Mouse (Mus musculus) hindbrain, embryonic 12.5 days (tissue): ENCODE results near the gene Il2rb. TPM values are rescaled to one million over a fixed set of nuclear protein-coding genes. Genes with fewer than 3 reads are reported as not detected.
A peak's percentile ranks its signal among the peaks of the same experiment; 100 is the strongest.

Experiments used
- ATAC-seq: fragments of 200-750 bp; cut with Nextera tagmentation; 2 replicates; pipeline ENCODE4 v1.8.0; 2017; ENCODE audit warnings: moderate TSS enrichment; ENCODE audit not compliant: low FRiP score
- H3K27ac ChIP-seq: fragments of 300-500 bp; sonication (generic); 2 replicates; pipeline ENCODE4 v1.5.1; 2016; ENCODE audit warnings: mild to moderate bottlenecking
- H3K27me3 ChIP-seq: fragments of 300-500 bp; sonication (generic); 2 replicates; pipeline ENCODE4 v1.6.1; 2016; ENCODE audit warnings: mild to moderate bottlenecking
- H3K36me3 ChIP-seq: fragments of 300-500 bp; sonication (generic); 2 replicates; pipeline ENCODE4 v1.6.1; 2016; ENCODE audit warnings: mild to moderate bottlenecking
- H3K4me1 ChIP-seq: fragments of 300-500 bp; sonication (generic); 2 replicates; pipeline ENCODE4 v1.6.1; 2016
- H3K4me2 ChIP-seq: fragments of 300-500 bp; sonication (generic); replicated peaks from 2 replicates; pipeline ENCODE4 v1.6.1; 2016; ENCODE audit warnings: mild to moderate bottlenecking
- H3K4me3 ChIP-seq: fragments of 300-500 bp; sonication (generic); 2 replicates; pipeline ENCODE4 v1.5.1; 2016; ENCODE audit warnings: mild to moderate bottlenecking
- H3K9ac ChIP-seq: fragments of 300-500 bp; sonication (generic); 2 replicates; pipeline ENCODE4 v1.6.1; 2016; ENCODE audit warnings: mild to moderate bottlenecking, moderate library complexity
- H3K9me3 ChIP-seq: fragments of 300-500 bp; sonication (generic); replicated peaks from 2 replicates; pipeline ENCODE4 v1.6.1; 2016; ENCODE audit warnings: mild to moderate bottlenecking
- WGBS: fragments of 180-500 bp; shearing (Covaris S2); methylation state at CpG from one replicate; pipeline ENCODE4 v1.1.7; 2016; 5-methylcytosine and 5-hydroxymethylcytosine counted together
- polyA plus RNA-seq: library from polyadenylated mRNA; unstranded; fragments of >200 nt; fragmentation: Nextera tagmentation; extraction: Ambion mirVana; gene quantifications from 2 replicates; pipeline ENCODE4 v1.2.1, GENCODE M21; 2016

The Il2rb gene
- polyA plus RNA-seq, 1 experiment from 2014 or later = 0.14 TPM

- H3K27me3 ChIP-seq = peaks cover 6% of the 10 kb centered on the region; the same call in 1 of the 2 replicates
- H3K9ac ChIP-seq = peak overlapping the region; percentile 49
- H3K9me3 ChIP-seq = no peaks in the 10 kb centered on the region
- peaks cover 34% of the 10 kb centered on the region for H3K36me3 ChIP-seq
- peak overlapping the region; percentile 86 for H3K27ac ChIP-seq
- peak; percentile 69 for ATAC-seq
- H3K4me2 ChIP-seq = peak overlapping the region; percentile 59
- peak overlapping the region; percentile 19 for H3K4me3 ChIP-seq
- WGBS = 10% methylated on average over 32 of the region's 32 CpGs
- peaks cover 59% of the 10 kb centered on the region for H3K4me1 ChIP-seq
Observed at GRCm38 (mm10) chr15:78436380-78437192, 58.5 kb downstream of the Il2rb start.

GRCm38 (mm10) chr15:78435681-78436080 is 59.4 kb downstream of the Il2rb start:
- Histone ChIP-seq H3K9me3 (no peaks in the 10 kb centered on the region), H3K36me3 (peaks cover 43% of the 10 kb centered on the region), H3K4me2 (no peak overlapping the region), H3K4me3 (no peak overlapping the region), H3K4me1 (peaks cover 58% of the 10 kb centered on the region), H3K9ac (no peak overlapping the region), H3K27ac (0 out of 2 replicates have a peak overlapping the region, but pooled peaks have one; percentile 12), H3K27me3 (peaks cover 6% of the 10 kb centered on the region; the same call in 1 of the 2 replicates)
- no peak for ATAC-seq
- 78% methylated on average over 11 of the region's 11 CpGs for WGBS

- no peak overlapping the region for H3K4me3 ChIP-seq
- WGBS = 25% methylated on average over 6 of the region's 6 CpGs
- no peak overlapping the region for H3K9ac ChIP-seq
- H3K27me3 ChIP-seq = peaks cover 6% of the 10 kb centered on the region; the same call in 1 of the 2 replicates
- H3K4me2 ChIP-seq = no peak overlapping the region
- H3K36me3 ChIP-seq = peaks cover 48% of the 10 kb centered on the region
- no peaks in the 10 kb centered on the region for H3K9me3 ChIP-seq
- peaks cover 60% of the 10 kb centered on the region for H3K4me1 ChIP-seq
- H3K27ac ChIP-seq = 0 out of 2 replicates have a peak overlapping the region, but pooled peaks have one; percentile 12
- no peak for ATAC-seq
Observed at GRCm38 (mm10) chr15:78434896-78435520, 60.1 kb downstream of the Il2rb start.

- ATAC-seq = no peak
- no peak overlapping the region for H3K27ac ChIP-seq
- no peak overlapping the region; the same call in 1 of the 2 replicates for H3K9ac ChIP-seq
- peaks cover 6% of the 10 kb centered on the region; the same call in 1 of the 2 replicates for H3K27me3 ChIP-seq
- WGBS = 83% methylated on average over 7 of the region's 7 CpGs
- H3K4me2 ChIP-seq = no peak overlapping the region
- H3K4me1 ChIP-seq = peaks cover 53% of the 10 kb centered on the region
- H3K36me3 ChIP-seq = peaks cover 48% of the 10 kb centered on the region
- no peak overlapping the region for H3K4me3 ChIP-seq
- H3K9me3 ChIP-seq = no peaks in the 10 kb centered on the region
Observed at GRCm38 (mm10) chr15:78431541-78432121, 63.4 kb downstream of the Il2rb start.

GRCm38 (mm10) chr15:78430874-78431273 is 64.2 kb downstream of the Il2rb start:
- ATAC-seq = no peak
- 89% methylated on average over 10 of the region's 10 CpGs for WGBS
- Histone ChIP-seq H3K27ac (no peak overlapping the region), H3K4me2 (no peak overlapping the region), H3K27me3 (peaks cover 3% of the 10 kb centered on the region; the same call in 1 of the 2 replicates), H3K9me3 (no peaks in the 10 kb centered on the region), H3K4me3 (no peak overlapping the region), H3K36me3 (peaks cover 46% of the 10 kb centered on the region), H3K9ac (0 out of 2 replicates have a peak overlapping the region, but pooled peaks have one; percentile 27), H3K4me1 (peaks cover 46% of the 10 kb centered on the region)

- Histone ChIP-seq H3K27ac (peak overlapping the region; percentile 40; the same call in 1 of the 2 replicates), H3K4me2 (peak overlapping the region; percentile 80), H3K9me3 (no peaks in the 10 kb centered on the region), H3K4me1 (peaks cover 37% of the 10 kb centered on the region), H3K36me3 (peaks cover 38% of the 10 kb centered on the region), H3K9ac (peak overlapping the region; percentile 82; the same call in 1 of the 2 replicates), H3K4me3 (peak overlapping the region; percentile 56; the same call in 1 of the 2 replicates), H3K27me3 (no peaks in the 10 kb centered on the region)
- ATAC-seq = no peak
- WGBS = 83% methylated on average over 13 of the region's 13 CpGs
Observed at GRCm38 (mm10) chr15:78429871-78430622, 65.0 kb downstream of the Il2rb start.

Other genes with a start within 250 kb of the Il2rb start
- 0.28 and 0.31 TPM in 2 replicates for gene Csf2rb2, start 189.6 kb downstream of the Il2rb start, polyA plus RNA-seq
- 1.7 and 2.1 TPM in 2 replicates for gene Csf2rb, start 169.5 kb downstream of the Il2rb start, polyA plus RNA-seq
- not detected in 2 replicates for gene Tex33, start 99.4 kb downstream of the Il2rb start, polyA plus RNA-seq
- 7.0 and 9.3 TPM in 2 replicates for gene Tst, start 89.4 kb downstream of the Il2rb start, polyA plus RNA-seq
- 1.7 and 1.8 TPM in 2 replicates for gene Mpst, start 88.9 kb downstream of the Il2rb start, polyA plus RNA-seq
- 79.8 and 85.2 TPM in 2 replicates for gene Kctd17, start 66.7 kb downstream of the Il2rb start, polyA plus RNA-seq
- gene Tmprss6, start 26.6 kb downstream of the Il2rb start, polyA plus RNA-seq = 0.14 TPM in 1 of 2 replicates, not detected in the other
- gene C1qtnf6, start 36.1 kb upstream of the Il2rb start, polyA plus RNA-seq = 11.6 and 13.0 TPM in 2 replicates
- 0.09 and 0.57 TPM in 2 replicates for gene Sstr3, start 49.4 kb upstream of the Il2rb start, polyA plus RNA-seq
- gene Rac2, start 77.5 kb upstream of the Il2rb start, polyA plus RNA-seq = 4.9 and 5.7 TPM in 2 replicates
- 6.3 and 7.8 TPM in 2 replicates for gene Cyth4, start 101.8 kb upstream of the Il2rb start, polyA plus RNA-seq
- gene Elfn2, start 223.5 kb upstream of the Il2rb start, polyA plus RNA-seq = 2.4 and 2.5 TPM in 2 replicates